Mouse (Mus musculus) MEL (cell line): ENCODE measurements at regions not wholly inside any gene's neighbourhood (a gene's known extent, or its start where the extent isn't known, plus 50 kb on each side); places are given as distances from the start of the nearest gene placed in this dataset.

Source experiments
- DNase-seq: peaks from one replicate; pipeline ENCODE4 v3.0.0; 2011; ENCODE audit warnings: low read depth, low spot score
- H3K27ac ChIP-seq: 2 replicates; pipeline ENCODE4 v1.5.1; 2012; ENCODE audit warnings: low read depth, mild to moderate bottlenecking, control low read depth, low read length, moderate library complexity; ENCODE audit not compliant: control insufficient read depth
- H3K27me3 ChIP-seq, 2 experiments: fragments of 150-350 bp in 1 of 2; sonication (generic) in 1 of 2; 2 replicates each; pipeline ENCODE4 v1.6.1; 2012; ENCODE audit warnings: low read length in 2 of 2, mild to moderate bottlenecking in 2 of 2, improper control_type of control experiment in 1 of 2, moderate library complexity in 1 of 2; ENCODE audit not compliant: insufficient read depth in 2 of 2, control insufficient read depth in 1 of 2
- H3K36me3 ChIP-seq, 2 experiments: 2 replicates each; pipeline ENCODE4 v1.6.1; 2012 to 2014; ENCODE audit warnings: low read length in 2 of 2, improper control_type of control experiment in 1 of 2, inconsistent platforms in 1 of 2, mild to moderate bottlenecking in 1 of 2; ENCODE audit not compliant: insufficient read depth in 2 of 2, control insufficient read depth in 1 of 2
- H3K4me1 ChIP-seq, 2 experiments: fragments of 150-350 bp in 1 of 2; sonication (generic) in 1 of 2; 2 replicates each; pipeline ENCODE4 v1.6.1; 2012; ENCODE audit warnings: low read length in 2 of 2, improper control_type of control experiment in 1 of 2, mild to moderate bottlenecking in 1 of 2; ENCODE audit not compliant: insufficient read depth in 2 of 2, control insufficient read depth in 1 of 2
- H3K4me3 ChIP-seq, 2 experiments: fragments of 150-350 bp in 1 of 2; sonication (generic) in 1 of 2; 2 replicates each; pipeline ENCODE4 v1.5.1; 2012; ENCODE audit warnings: low read depth in 2 of 2, low read length in 2 of 2, mild to moderate bottlenecking in 2 of 2, moderate library complexity in 2 of 2, control low read depth in 1 of 2, improper control_type of control experiment in 1 of 2; ENCODE audit not compliant: control insufficient read depth in 1 of 2, insufficient read depth in 1 of 2
- H3K79me2 ChIP-seq: 2 replicates; pipeline ENCODE4 v1.6.1; 2012; ENCODE audit warnings: mild to moderate bottlenecking, low read length, moderate library complexity; ENCODE audit not compliant: control insufficient read depth, poor library complexity, insufficient read depth
- H3K9ac ChIP-seq: 2 replicates; pipeline ENCODE4 v1.6.1; 2012; ENCODE audit warnings: low read depth, mild to moderate bottlenecking, control low read depth, low read length, moderate library complexity; ENCODE audit not compliant: control insufficient read depth, poor library complexity, severe bottlenecking
- H3K9me3 ChIP-seq: fragments of 150-350 bp; sonication (generic); replicated peaks from 2 replicates; pipeline ENCODE4 v1.6.1; 2012; ENCODE audit warnings: mild to moderate bottlenecking, low read length, improper control_type of control experiment, moderate library complexity; ENCODE audit not compliant: insufficient read depth
- BHLHE40 ChIP-seq: IDR thresholded peaks from 2 replicates; pipeline ENCODE4 v1.6.1; 2012; ENCODE audit warnings: low read depth, mild to moderate bottlenecking, inconsistent platforms, low read length, improper control_type of control experiment, borderline replicate concordance
- CHD1 ChIP-seq: IDR thresholded peaks from 2 replicates; pipeline ENCODE4 v1.6.1; 2012; ENCODE audit warnings: low read depth, mild to moderate bottlenecking, inconsistent platforms, low read length, improper control_type of control experiment
- CHD2 ChIP-seq: IDR thresholded peaks from 2 replicates; pipeline ENCODE4 v1.6.1; 2011; ENCODE audit warnings: low read length, improper control_type of control experiment
- ELF1 ChIP-seq: IDR thresholded peaks from 2 replicates; pipeline ENCODE4 v1.6.1; 2014; ENCODE audit warnings: low read depth, mild to moderate bottlenecking, inconsistent platforms, low read length, improper control_type of control experiment, moderate library complexity
- EP300 ChIP-seq, 2 experiments: IDR thresholded peaks; 2 replicates each; pipeline ENCODE4 v1.6.1; 2011; ENCODE audit warnings: improper control_type of control experiment in 2 of 2, low read length in 2 of 2, low read depth in 1 of 2, mild to moderate bottlenecking in 1 of 2
- ETS1 ChIP-seq: IDR thresholded peaks from 2 replicates; pipeline ENCODE4 v1.6.1; 2012; ENCODE audit warnings: low read depth, mild to moderate bottlenecking, inconsistent platforms, low read length, improper control_type of control experiment, moderate library complexity
- GABPA ChIP-seq: IDR thresholded peaks from 2 replicates; pipeline ENCODE4 v1.6.1; 2012; ENCODE audit warnings: low read depth, mild to moderate bottlenecking, inconsistent platforms, low read length, improper control_type of control experiment, moderate library complexity
- GATA1 ChIP-seq: IDR thresholded peaks from 2 replicates; pipeline ENCODE4 v1.6.1; 2011; ENCODE audit warnings: low read depth, low read length, improper control_type of control experiment
- HCFC1 ChIP-seq: IDR thresholded peaks from 2 replicates; pipeline ENCODE4 v1.6.1; 2012; ENCODE audit warnings: low read depth, mild to moderate bottlenecking, inconsistent platforms, low read length, improper control_type of control experiment, moderate library complexity
- MAFK ChIP-seq: IDR thresholded peaks from 2 replicates; pipeline ENCODE4 v1.6.1; 2011; ENCODE audit warnings: low read depth, mild to moderate bottlenecking, low read length, improper control_type of control experiment, borderline replicate concordance
- MAX ChIP-seq: IDR thresholded peaks from 2 replicates; pipeline ENCODE4 v1.6.1; 2011; ENCODE audit warnings: low read length, improper control_type of control experiment
- NELFE ChIP-seq: IDR thresholded peaks from 2 replicates; pipeline ENCODE4 v1.6.1; 2011; ENCODE audit warnings: low read depth, low read length, improper control_type of control experiment
- NRF1 ChIP-seq: IDR thresholded peaks from 2 replicates; pipeline ENCODE4 v1.6.1; 2014; ENCODE audit warnings: low read depth, mild to moderate bottlenecking, inconsistent platforms, low read length, improper control_type of control experiment, moderate library complexity; ENCODE audit not compliant: poor library complexity, insufficient read depth, severe bottlenecking
- POLR2AphosphoS2 ChIP-seq: IDR thresholded peaks from 2 replicates; pipeline ENCODE4 v1.6.1; 2011; ENCODE audit warnings: low read length, improper control_type of control experiment
- TAL1 ChIP-seq: IDR thresholded peaks from 2 replicates; pipeline ENCODE4 v1.6.1; 2012; ENCODE audit warnings: mild to moderate bottlenecking, inconsistent platforms, low read length, moderate library complexity, mixed read lengths
- TBP ChIP-seq: IDR thresholded peaks from 2 replicates; pipeline ENCODE4 v1.8.0; 2011; ENCODE audit warnings: low read depth, low read length, improper control_type of control experiment
- ZC3H11A ChIP-seq: IDR thresholded peaks from 2 replicates; pipeline ENCODE4 v1.6.1; 2012; ENCODE audit warnings: low read depth, mild to moderate bottlenecking, inconsistent platforms, low read length, improper control_type of control experiment
- ZKSCAN1 ChIP-seq: IDR thresholded peaks from 2 replicates; pipeline ENCODE4 v1.6.1; 2012; ENCODE audit warnings: low read depth, mild to moderate bottlenecking, inconsistent platforms, low read length, improper control_type of control experiment, moderate library complexity
- ZMIZ1 ChIP-seq: IDR thresholded peaks from 2 replicates; pipeline ENCODE4 v1.6.1; 2012; ENCODE audit warnings: low read depth, mild to moderate bottlenecking, inconsistent platforms, low read length, improper control_type of control experiment, moderate library complexity
- ZNF384 ChIP-seq: IDR thresholded peaks from 2 replicates; pipeline ENCODE4 v1.6.1; 2012; ENCODE audit warnings: low read depth, mild to moderate bottlenecking, inconsistent platforms, low read length, improper control_type of control experiment

GRCm38 (mm10) chr1:75656592-75656991 lies 110.5 kb downstream of the Slc4a3 start:
- H3K4me3 ChIP-seq = no peak overlapping the region
- H3K4me1 ChIP-seq = no peaks in the 10 kb centered on the region
- no peaks in the 10 kb centered on the region for H3K79me2 ChIP-seq
- H3K27ac ChIP-seq = no peak overlapping the region
- H3K27me3 ChIP-seq = no peaks in the 10 kb centered on the region
- H3K36me3 ChIP-seq = no peaks in the 10 kb centered on the region
- DNase-seq = no peak
- no peak overlapping the region for H3K9ac ChIP-seq
- H3K9me3 ChIP-seq = no peaks in the 10 kb centered on the region
- TF ChIP-seq CHD1 (no peak), ETS1 (no peak), ZC3H11A (no peak), ZNF384 (no peak), TAL1 (no peak), ZMIZ1 (no peak), NRF1 (no peak), NELFE (no peak), TBP (no peak), GATA1 (no peak), MAFK (no peak), EP300 (IDR thresholded peaks at IDR 0.05; ENCODE audit: low read depth in 1 of 2, low read length in 2 of 2) (no peak), POLR2AphosphoS2 (no peak)

GRCm38 (mm10) chr1:75660336-75661100 lies 114.5 kb downstream of the Slc4a3 start:
- Histone ChIP-seq H3K4me1 (no peaks in the 10 kb centered on the region), H3K27ac (no peak overlapping the region)
- TF ChIP-seq NRF1 (no peak), BHLHE40 (no peak), GABPA (no peak), ZKSCAN1 (no peak), HCFC1 (no peak), CHD2 (no peak), MAX (no peak), ELF1 (no peak), NELFE (no peak)
- TF ChIP-seq, all 39 proteins: peak for 0
- Histone ChIP-seq H3K4me3 (no peak overlapping the region), H3K27me3 (no peaks in the 10 kb centered on the region), H3K36me3 (no peaks in the 10 kb centered on the region), H3K79me2 (no peaks in the 10 kb centered on the region), H3K9me3 (no peaks in the 10 kb centered on the region), H3K9ac (no peak overlapping the region)
- no peak for DNase-seq
